Mouse (Mus musculus): ENCODE data around the gene Irf4.

Gene Irf4

GRCm38 (mm10) chr13:30762224-30762623 is 13.2 kb downstream of the Irf4 start:
- DNase-seq (ENCODE audit: low read depth, low spot score), result no peak

GRCm38 (mm10) chr13:30764014-30764740 is 15.2 kb downstream of the Irf4 start:
- DNase-seq (ENCODE audit: low read depth, low spot score), result no peak

- no peak for DNase-seq (ENCODE audit: low read depth, low spot score)
Measured at GRCm38 (mm10) chr13:30765906-30766305, 16.9 kb downstream of the Irf4 start.

GRCm38 (mm10) chr13:30766636-30767476 is 17.8 kb downstream of the Irf4 start:
- no peak for DNase-seq (ENCODE audit: low read depth, low spot score)

GRCm38 (mm10) chr13:30767477-30768127 is 18.6 kb downstream of the Irf4 start:
- no peak for DNase-seq (ENCODE audit: low read depth, low spot score)

GRCm38 (mm10) chr13:30776021-30776420 is 27.0 kb downstream of the Irf4 start:
- DNase-seq (ENCODE audit: low read depth, low spot score), result no peak

GRCm38 (mm10) chr13:30777678-30778179 is 28.7 kb downstream of the Irf4 start:
- DNase-seq (ENCODE audit: low read depth, low spot score), result no peak

GRCm38 (mm10) chr13:30781905-30782304 is 32.9 kb downstream of the Irf4 start:
- DNase-seq (ENCODE audit: low read depth, low spot score), result no peak

- no peak for DNase-seq (ENCODE audit: low read depth, low spot score)
Measured at GRCm38 (mm10) chr13:30782419-30782818, 33.4 kb downstream of the Irf4 start.

GRCm38 (mm10) chr13:30785423-30786040 is 36.5 kb downstream of the Irf4 start:
- DNase-seq (ENCODE audit: low read depth, low spot score), result no peak

GRCm38 (mm10) chr13:30786235-30787035 is 37.4 kb downstream of the Irf4 start:
- DNase-seq (ENCODE audit: low read depth, low spot score), result peak; percentile 87

- DNase-seq (ENCODE audit: low read depth, low spot score), result no peak
Measured at GRCm38 (mm10) chr13:30787036-30787320, 38.0 kb downstream of the Irf4 start.

GRCm38 (mm10) chr13:30787556-30787955 is 38.5 kb downstream of the Irf4 start:
- DNase-seq (ENCODE audit: low read depth, low spot score), result no peak

GRCm38 (mm10) chr13:30787960-30788359 is 38.9 kb downstream of the Irf4 start:
- no peak for DNase-seq (ENCODE audit: low read depth, low spot score)

- no peak for DNase-seq (ENCODE audit: low read depth, low spot score)
Measured at GRCm38 (mm10) chr13:30788421-30788820, 39.4 kb downstream of the Irf4 start.

- DNase-seq (ENCODE audit: low read depth, low spot score), result no peak
Measured at GRCm38 (mm10) chr13:30790016-30790415, 41.0 kb downstream of the Irf4 start.

GRCm38 (mm10) chr13:30792308-30792707 is 43.3 kb downstream of the Irf4 start:
- DNase-seq (ENCODE audit: low read depth, low spot score), result no peak

- no peak for DNase-seq (ENCODE audit: low read depth, low spot score)
Measured at GRCm38 (mm10) chr13:30792741-30793140, 43.7 kb downstream of the Irf4 start.

- DNase-seq (ENCODE audit: low read depth, low spot score), result no peak
Measured at GRCm38 (mm10) chr13:30793196-30793595, 44.2 kb downstream of the Irf4 start.

- no peak for DNase-seq (ENCODE audit: low read depth, low spot score)
Measured at GRCm38 (mm10) chr13:30793616-30794015, 44.6 kb downstream of the Irf4 start.

- no peak for DNase-seq (ENCODE audit: low read depth, low spot score)
Measured at GRCm38 (mm10) chr13:30795960-30796359, 46.9 kb downstream of the Irf4 start.

Measured in telencephalon, adult 2 months (tissue).